Mouse (Mus musculus): ENCODE measurements around the gene Naaladl1.

DNA sequence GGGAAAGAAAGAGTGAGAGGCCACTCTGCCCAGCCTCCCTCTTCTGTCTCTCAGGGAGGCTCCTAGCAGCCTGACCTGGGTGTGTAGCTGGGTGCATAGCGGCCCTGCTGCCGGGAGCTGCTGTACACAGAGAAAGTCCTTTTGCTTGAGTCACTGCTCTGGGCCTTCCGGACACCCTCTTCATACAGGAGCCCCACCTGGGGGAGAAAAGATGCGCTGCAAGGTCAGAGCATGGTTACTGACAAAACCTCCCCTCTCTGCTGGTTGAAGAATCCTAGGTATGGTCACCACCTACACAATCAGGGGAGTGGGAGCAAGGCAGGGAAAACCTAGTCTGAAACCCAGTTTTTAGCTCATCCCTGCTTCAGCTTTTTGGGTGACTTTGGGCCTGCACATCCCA, 36.6 kb upstream of the Naaladl1 start:
- no peak for TF ChIP-seq CTCF (IDR thresholded peaks at IDR 0.05; ENCODE audit: low read depth)
- TF ChIP-seq EP300 (IDR thresholded peaks at IDR 0.05; ENCODE audit: low read depth) = no peak

Data from heart, postnatal 0 days (tissue).